Mouse (Mus musculus) T-helper 17 cell (primary cell): Measurements from ENCODE around the gene 1700025G04Rik.
"Not testable (repeated sequence)": the region's sequence is repeated elsewhere in the genome, so short reads cannot be mapped to it uniquely, and the experiment has no call there.

Experiments
- in situ Hi-C, 2 experiments: fragments of 300-600 bp; cut with MboI, MseI; formaldehyde crosslinking; loops; 1 replicate in 1 of 2; 2 replicates in 1 of 2; pipeline ENCODE4 v1.15.1; 2025; ENCODE audit warnings: high pct_unique_total_duplicates in 2 of 2

Gene 1700025G04Rik

DNA sequence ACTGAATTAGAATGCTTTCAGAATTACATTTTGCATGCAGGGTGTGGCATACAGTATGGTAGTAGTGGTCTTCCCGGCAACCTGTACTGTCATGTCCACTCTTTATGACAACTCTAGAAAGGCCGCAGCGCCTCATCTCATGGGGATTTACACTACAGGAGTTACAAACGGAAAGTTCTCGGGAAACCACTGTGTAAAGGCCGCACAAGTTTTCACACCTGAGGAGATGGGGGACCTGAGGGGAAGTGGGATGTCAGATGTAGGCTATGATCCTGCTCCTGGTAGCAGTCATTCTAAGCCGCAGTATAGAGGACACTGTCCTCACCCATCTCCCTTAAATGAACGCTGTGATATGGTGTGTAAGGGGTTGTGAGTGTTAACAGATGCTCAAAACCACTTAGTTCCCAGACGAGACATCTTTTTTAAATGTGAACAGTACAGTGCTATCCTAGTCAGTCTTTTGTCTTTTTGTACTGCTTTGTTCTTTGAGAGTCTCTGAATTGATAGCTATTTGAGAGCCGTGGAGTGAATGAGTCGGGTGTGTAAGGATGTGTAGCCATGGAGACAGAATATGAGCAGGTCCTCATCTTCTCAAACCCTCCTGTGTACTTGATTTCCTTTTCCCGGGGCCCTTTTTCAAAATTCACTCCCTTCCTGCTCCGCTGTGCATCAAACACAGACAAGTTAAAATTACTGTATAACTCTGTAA lies 277.8 kb downstream of the 1700025G04Rik start:
- in situ Hi-C loops: no loop called here

DNA sequence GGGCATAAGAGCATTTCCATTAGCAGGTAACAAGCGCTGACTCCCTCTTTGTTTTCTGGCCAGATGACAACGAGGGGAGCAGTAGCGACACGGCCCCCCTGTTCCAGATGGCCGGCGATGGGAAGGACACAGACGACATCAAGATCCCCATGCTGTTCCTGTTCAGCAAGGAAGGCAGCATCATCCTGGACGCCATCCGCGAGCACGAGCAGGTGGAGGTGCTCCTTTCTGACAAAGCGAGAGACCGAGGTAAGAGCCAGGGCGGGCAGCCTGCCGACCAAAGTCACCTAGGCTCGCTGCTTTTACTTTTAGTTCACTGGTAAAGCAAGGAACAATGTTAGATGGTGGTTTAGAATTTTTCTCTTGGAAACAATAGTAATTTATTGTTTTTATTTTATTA lies 278.5 kb downstream of the 1700025G04Rik start:
- in situ Hi-C loops: no loop called here

DNA sequence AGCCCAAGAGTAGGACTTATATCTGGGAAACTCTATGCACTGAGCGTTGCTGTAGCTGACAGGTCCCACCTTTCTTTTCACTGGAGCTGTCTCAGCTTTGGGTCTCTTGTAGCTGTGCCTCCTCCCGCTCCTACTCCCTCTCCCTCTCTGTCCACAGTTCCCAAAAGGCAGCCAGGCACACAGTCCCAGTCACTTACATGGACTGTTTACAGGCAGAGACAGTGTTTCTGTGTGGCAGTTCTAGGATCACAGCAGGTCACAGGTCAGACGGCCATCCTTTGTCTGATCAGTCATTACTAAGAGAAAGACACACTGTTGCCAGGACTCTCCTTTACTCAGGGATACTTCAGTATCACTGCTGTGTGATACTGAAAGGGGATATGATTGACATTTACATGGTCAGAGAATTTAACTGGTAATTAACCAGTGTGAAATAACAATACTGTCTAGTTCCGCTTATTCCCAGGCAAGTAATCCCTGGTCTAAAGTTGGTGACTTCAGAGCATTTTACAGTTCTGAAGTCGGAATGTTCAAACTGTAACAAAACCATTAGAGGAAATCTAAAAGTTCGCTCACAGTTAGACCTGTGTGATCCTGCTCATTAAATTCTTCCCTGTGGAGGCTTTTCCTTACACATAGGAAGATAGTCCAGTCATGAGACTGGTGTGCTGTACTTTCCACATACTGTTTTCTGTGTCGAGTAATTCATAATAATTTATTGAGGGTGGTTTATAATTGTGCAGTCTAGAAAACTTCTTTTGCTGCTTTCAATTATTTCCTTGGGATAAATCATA lies 279.1 kb downstream of the 1700025G04Rik start:
- in situ Hi-C loops: no loop called here

DNA sequence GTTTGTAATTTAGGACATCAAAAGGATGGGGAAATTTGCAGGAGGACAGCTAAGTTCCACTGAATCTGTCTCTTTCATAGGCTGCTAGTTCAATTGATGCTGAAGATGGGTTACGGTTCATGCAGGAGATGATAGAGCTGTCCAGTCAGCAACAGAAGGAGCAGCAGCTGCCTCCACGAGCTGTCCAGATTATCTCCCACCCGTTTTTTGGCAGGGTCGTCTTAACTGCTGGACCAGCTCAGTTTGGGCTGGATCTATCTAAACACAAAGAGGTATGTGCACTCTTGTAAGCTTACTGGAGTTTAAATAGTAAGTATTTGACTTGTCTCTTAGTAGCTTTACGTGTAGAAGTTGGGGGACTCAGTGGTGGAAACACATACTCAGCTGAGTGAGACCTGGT lies 282.6 kb downstream of the 1700025G04Rik start:
- in situ Hi-C loops: no loop called here

DNA sequence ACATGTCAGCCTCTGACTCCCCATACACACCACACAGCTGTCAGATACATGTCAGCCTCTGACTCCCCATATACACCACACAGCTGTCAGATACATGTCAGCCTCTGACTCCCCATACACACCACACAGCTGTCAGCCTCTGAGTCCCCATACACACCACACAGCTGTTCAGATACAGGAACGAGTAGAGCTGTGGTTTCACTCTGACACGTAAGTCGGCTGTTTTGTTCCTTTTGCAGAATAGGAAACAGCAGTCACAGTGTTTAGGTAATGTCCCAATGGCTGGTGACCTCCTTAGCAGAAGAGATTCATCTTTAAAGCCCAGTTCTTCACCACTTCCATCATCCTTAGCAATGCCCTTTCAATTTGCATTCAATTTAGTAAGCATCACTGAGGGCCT lies 287.1 kb downstream of the 1700025G04Rik start:
- in situ Hi-C loops: not testable (repeated sequence)
